Mouse (Mus musculus) embryo, embryonic 11.5 days (tissue): ENCODE measurements around the gene Gm8104.
"Not testable (repeated sequence)": the region's sequence is repeated elsewhere in the genome, so short reads cannot be mapped to it uniquely, and the experiment has no call there.

Source experiments
- DNase-seq: peaks from one replicate; pipeline ENCODE4 v3.0.0-alpha.2; 2012; ENCODE audit warnings: low read depth, low spot score

The Gm8104 gene

DNA sequence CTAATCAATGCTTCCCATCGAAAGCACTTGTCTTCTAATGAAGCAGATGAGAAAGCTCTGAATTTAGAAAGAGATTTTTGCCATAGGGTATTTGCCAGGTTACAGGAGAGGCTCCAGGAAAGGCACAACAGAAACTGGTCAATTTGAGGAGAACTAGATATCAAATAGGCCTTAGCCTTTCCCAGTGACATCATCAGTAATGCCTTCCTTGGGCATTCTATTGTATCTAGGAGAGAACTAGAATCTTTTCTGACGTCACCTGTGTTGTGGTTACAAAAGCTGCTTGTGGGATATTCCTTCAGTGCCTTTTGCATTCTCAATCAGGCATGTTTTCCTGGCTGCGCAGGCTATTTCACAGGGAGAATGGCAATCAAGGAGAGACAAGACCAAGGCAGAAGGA is at the start of gene Gm8104:
Gm8104 (plus strand) TSS at position 301 of the 400 bp plus-strand sequence.
- DNase-seq, result not testable (repeated sequence)

DNA sequence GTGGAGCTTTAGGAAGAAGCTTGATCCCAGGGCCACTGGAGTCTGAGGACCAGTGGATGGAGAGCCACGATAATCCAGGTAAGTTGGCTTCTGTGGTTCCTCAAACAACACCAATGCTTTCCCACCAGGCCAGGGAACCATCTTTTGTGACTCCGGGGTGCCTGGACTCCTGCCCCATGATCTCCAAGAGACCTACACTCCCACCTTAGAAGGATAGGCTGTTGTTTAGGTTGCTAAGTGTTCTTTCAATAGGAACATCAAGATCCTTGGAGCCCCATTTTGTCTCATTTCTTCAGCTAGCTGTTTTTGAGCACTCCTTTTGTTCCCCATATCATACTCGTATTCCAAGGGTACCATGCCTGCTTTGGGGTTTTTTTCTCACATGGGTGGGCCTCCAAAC is 42.3 kb upstream of the Gm8104 start:
- not testable (repeated sequence) for DNase-seq

DNA sequence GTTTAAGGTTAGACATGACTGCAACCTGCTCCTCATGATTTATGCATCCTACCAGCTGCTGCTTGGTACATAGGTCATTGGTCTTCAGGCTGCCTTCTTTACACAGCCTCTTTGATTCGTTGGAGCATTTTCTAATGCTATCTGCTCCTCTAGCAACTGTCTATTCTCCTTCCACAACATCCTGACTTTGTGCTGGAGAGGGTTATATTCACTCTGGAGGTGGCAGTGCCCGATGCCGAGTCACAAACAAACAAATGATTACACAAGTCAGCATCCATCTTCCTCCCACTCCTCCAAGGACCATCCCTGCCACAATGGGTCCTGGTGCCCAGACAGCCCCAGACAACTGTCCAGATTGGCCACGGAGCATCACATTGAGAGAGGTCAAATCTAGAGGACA is 40.2 kb upstream of the Gm8104 start:
- DNase-seq, result not testable (repeated sequence)

DNA sequence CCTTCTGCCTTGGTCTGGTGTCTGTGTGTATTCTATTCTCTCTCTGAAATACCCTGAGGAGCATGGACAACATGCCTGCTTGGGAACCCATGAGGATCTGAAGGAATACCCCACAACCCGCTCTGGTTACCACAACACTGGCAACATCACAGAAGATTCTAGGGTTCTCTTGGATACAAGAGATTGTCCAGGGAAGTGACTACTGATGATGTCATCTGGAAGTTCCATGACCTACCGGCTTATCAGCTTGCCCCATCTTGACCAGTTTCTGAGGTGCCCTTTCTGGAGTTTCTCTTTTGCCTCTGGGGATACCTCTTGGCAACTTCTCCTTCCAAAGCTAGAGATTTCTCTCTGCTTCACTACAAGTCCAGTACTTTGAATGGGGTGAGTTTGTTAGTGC is 23.9 kb upstream of the Gm8104 start, which contains the start of gene Gm8094:
Gm8094 (minus strand) TSS at position 101 of the 400 bp plus-strand sequence.
- not testable (repeated sequence) for DNase-seq

DNA sequence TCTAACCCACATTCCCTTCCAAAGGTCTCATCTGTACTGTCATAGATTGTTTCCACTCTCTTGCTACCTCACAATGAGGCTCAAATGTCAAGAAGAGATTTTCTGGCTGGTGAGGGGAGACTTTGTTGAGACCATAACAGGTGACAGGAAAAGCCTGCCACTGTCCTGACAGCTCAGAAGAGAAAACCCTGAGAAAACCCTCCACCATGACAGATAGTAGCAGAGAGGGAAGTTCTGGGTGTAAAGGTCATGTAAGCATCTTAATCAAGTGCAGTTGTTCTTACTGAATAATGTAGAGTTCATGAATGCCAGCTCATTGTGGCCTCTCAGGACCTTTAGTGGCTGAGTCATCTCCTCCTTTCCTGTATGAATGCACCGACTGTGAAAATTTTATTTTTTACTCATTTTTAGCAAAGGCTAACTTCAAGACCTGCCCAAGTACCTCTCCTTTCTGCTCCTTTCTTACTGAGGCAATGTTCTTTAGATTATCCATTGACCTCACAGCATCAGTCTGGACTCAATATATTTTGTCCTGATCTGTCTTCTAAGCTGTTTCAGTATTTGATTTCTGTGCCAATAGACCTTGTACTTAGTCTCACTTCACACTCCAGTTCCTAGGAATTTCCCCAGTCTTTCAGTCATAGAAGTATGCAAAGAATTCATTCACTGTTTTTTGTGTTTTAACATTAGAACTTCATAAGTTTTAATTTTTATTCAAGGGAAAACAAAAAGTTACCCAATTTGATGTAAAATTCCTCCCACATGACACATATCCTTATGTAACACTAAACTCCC is 15.3 kb upstream of the Gm8104 start:
- not testable (repeated sequence) for DNase-seq

DNA sequence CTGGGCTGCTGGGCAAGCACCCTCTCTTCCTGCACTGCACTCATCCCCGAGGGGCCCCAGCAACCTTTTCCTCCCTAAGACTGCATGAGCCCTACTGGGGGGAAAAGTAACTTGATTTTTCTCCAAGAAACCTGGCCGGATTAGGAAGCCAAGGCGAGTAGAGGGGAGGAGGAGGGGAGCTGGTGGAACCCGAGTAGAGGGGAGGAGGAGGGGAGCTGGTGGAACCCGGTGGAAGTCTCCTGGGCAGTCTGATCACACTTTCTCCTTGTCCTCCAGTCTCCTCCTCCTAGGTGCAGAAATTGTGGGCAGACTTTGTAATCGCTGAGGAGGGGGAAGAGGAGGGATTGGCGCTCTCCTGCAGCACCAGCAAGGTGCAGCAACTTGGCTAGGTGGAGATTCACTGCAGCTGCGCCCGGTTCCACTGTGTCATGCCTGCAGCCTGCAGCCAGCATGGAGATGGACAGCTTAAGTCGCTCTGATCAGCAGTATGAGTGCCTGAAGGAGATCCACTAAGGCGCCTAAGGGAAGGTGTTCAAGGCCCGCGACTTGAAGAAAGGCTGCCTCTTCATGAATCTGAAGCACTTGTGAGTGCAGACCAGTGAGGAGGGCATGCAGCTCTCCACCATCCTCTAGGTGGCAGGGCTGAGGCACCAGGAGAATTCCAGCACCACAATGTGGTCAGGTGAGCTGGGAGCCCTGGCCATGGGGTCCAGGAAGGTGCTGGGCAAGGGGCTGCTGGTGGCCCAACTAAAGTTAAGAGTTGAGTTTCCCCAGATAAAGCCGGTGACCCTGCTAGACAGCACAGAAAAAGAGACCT is 11.1 kb upstream of the Gm8104 start:
- not testable (repeated sequence) for DNase-seq

DNA sequence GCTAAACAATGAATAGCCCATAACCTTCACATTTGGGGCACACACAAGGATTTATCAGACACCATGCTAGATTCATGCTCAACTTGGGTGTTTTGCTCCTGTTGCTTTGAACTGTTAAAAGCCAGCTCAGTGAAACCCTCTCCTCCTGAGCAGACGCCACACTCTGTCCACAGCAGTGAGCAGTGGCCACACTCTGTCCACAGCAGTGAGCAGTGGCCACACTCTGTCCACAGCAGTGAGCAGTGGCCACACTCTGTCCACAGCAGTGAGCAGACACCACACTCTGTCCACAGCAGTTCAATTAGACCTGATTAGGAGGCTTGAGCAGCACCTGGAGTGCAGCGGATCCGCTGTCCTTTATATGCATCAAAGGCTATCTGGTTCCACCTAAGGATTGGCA is 19.3 kb downstream of the Gm8104 start:
- DNase-seq, result not testable (repeated sequence)

DNA sequence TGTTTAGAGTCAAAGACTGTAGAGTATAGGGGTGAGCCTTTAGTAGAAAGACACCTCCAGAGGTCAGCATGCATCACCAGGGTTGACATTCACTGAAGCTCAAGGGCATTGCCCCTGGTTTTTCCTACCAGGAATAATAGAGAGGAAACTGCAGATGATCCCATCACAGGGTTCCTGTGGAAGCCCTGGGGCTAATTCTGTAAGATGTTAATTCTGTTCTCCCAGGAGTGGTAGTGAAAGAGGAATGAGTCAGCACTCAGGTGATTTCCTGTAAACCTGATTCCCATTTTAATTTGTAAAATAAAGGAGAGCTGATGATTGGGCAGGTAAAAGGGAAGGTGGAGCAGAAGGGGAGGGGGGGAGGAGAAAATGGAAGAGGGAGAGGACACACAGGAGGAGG is 25.9 kb downstream of the Gm8104 start:
- DNase-seq, result not testable (repeated sequence)
